Mouse (Mus musculus): ENCODE data around the gene Ankrd44. TPM values are rescaled to one million over a fixed set of nuclear protein-coding genes. Genes with fewer than 3 reads are reported as not detected.

Ankrd44 gene
- polyA plus RNA-seq, 1 experiment from 2014 or later: 4.8 TPM

GRCm38 (mm10) chr1:54882856-54883467 is 43.2 kb downstream of the Ankrd44 start:
- no peaks in the 10 kb centered on the region for H3K9me3 ChIP-seq (replicated peaks; ENCODE audit: control insufficient read depth, low read length)
- ATAC-seq (ENCODE audit: low read depth): no peak
- no peaks in the 10 kb centered on the region for H3K4me1 ChIP-seq (ENCODE audit: control insufficient read depth, low read depth, low read length)
- no peak overlapping the region for H3K4me2 ChIP-seq (ENCODE audit: low read depth, low read length)
- H3K27ac ChIP-seq (ENCODE audit: low read length): no peak overlapping the region
- no peak overlapping the region for H3K9ac ChIP-seq (ENCODE audit: low read depth, low read length)
- 54% methylated on average over 2 of the region's 2 CpGs for WGBS (ENCODE audit: insufficient replicate concordance)
- H3K27me3 ChIP-seq (ENCODE audit: control insufficient read depth, insufficient read depth, low read depth, low read length): no peaks in the 10 kb centered on the region
- no peak overlapping the region for H3K4me3 ChIP-seq (ENCODE audit: low read depth, low read length)
- no peaks in the 10 kb centered on the region for H3K36me3 ChIP-seq (ENCODE audit: control insufficient read depth, insufficient read depth)

GRCm38 (mm10) chr1:54881523-54881922 is 44.7 kb downstream of the Ankrd44 start:
- Histone ChIP-seq H3K4me2 (ENCODE audit: low read depth, low read length) (no peak overlapping the region), H3K36me3 (ENCODE audit: control insufficient read depth, insufficient read depth) (no peaks in the 10 kb centered on the region), H3K9me3 (replicated peaks; ENCODE audit: control insufficient read depth, low read length) (no peaks in the 10 kb centered on the region), H3K4me3 (ENCODE audit: low read depth, low read length) (no peak overlapping the region), H3K9ac (ENCODE audit: low read depth, low read length) (no peak overlapping the region), H3K4me1 (ENCODE audit: control insufficient read depth, low read depth, low read length) (no peaks in the 10 kb centered on the region), H3K27ac (ENCODE audit: low read length) (no peak overlapping the region), H3K27me3 (ENCODE audit: control insufficient read depth, insufficient read depth, low read depth, low read length) (no peaks in the 10 kb centered on the region)
- 66% methylated on average over 3 of the region's 3 CpGs for WGBS (ENCODE audit: insufficient replicate concordance)
- ATAC-seq (ENCODE audit: low read depth): no peak

GRCm38 (mm10) chr1:54877423-54878073 is 48.6 kb downstream of the Ankrd44 start:
- Histone ChIP-seq H3K36me3 (ENCODE audit: control insufficient read depth, insufficient read depth) (no peaks in the 10 kb centered on the region), H3K9me3 (replicated peaks; ENCODE audit: control insufficient read depth, low read length) (no peaks in the 10 kb centered on the region), H3K9ac (ENCODE audit: low read depth, low read length) (no peak overlapping the region), H3K27ac (ENCODE audit: low read length) (no peak overlapping the region), H3K4me3 (ENCODE audit: low read depth, low read length) (no peak overlapping the region), H3K4me2 (ENCODE audit: low read depth, low read length) (no peak overlapping the region), H3K27me3 (ENCODE audit: control insufficient read depth, insufficient read depth, low read depth, low read length) (no peaks in the 10 kb centered on the region), H3K4me1 (ENCODE audit: control insufficient read depth, low read depth, low read length) (no peaks in the 10 kb centered on the region)
- no peak for ATAC-seq (ENCODE audit: low read depth)
- WGBS (ENCODE audit: insufficient replicate concordance): 61% methylated on average over 10 of the region's 10 CpGs

GRCm38 (mm10) chr1:54877014-54877413 is 49.2 kb downstream of the Ankrd44 start:
- no peak overlapping the region for H3K27ac ChIP-seq (ENCODE audit: low read length)
- no peak overlapping the region for H3K9ac ChIP-seq (ENCODE audit: low read depth, low read length)
- 70% methylated on average over 5 of the region's 5 CpGs for WGBS (ENCODE audit: insufficient replicate concordance)
- H3K36me3 ChIP-seq (ENCODE audit: control insufficient read depth, insufficient read depth): no peaks in the 10 kb centered on the region
- no peak overlapping the region for H3K4me3 ChIP-seq (ENCODE audit: low read depth, low read length)
- no peak overlapping the region for H3K4me2 ChIP-seq (ENCODE audit: low read depth, low read length)
- H3K9me3 ChIP-seq (replicated peaks; ENCODE audit: control insufficient read depth, low read length): no peaks in the 10 kb centered on the region
- ATAC-seq (ENCODE audit: low read depth): no peak
- H3K4me1 ChIP-seq (ENCODE audit: control insufficient read depth, low read depth, low read length): no peaks in the 10 kb centered on the region
- H3K27me3 ChIP-seq (ENCODE audit: control insufficient read depth, insufficient read depth, low read depth, low read length): no peaks in the 10 kb centered on the region

GRCm38 (mm10) chr1:54874094-54874493 is 52.1 kb downstream of the Ankrd44 start:
- 23% methylated on average over 6 of the region's 6 CpGs for WGBS (ENCODE audit: insufficient replicate concordance)
- Histone ChIP-seq H3K36me3 (ENCODE audit: control insufficient read depth, insufficient read depth) (no peaks in the 10 kb centered on the region), H3K27ac (ENCODE audit: low read length) (no peak overlapping the region), H3K4me1 (ENCODE audit: control insufficient read depth, low read depth, low read length) (no peaks in the 10 kb centered on the region), H3K9me3 (replicated peaks; ENCODE audit: control insufficient read depth, low read length) (no peaks in the 10 kb centered on the region), H3K9ac (ENCODE audit: low read depth, low read length) (no peak overlapping the region), H3K27me3 (ENCODE audit: control insufficient read depth, insufficient read depth, low read depth, low read length) (no peaks in the 10 kb centered on the region), H3K4me2 (ENCODE audit: low read depth, low read length) (no peak overlapping the region), H3K4me3 (ENCODE audit: low read depth, low read length) (no peak overlapping the region)
- no peak for ATAC-seq (ENCODE audit: low read depth)

- H3K36me3 ChIP-seq (ENCODE audit: control insufficient read depth, insufficient read depth): no peaks in the 10 kb centered on the region
- H3K4me1 ChIP-seq (ENCODE audit: control insufficient read depth, low read depth, low read length): peaks cover under 1% of the 10 kb centered on the region
- no peaks in the 10 kb centered on the region for H3K9me3 ChIP-seq (replicated peaks; ENCODE audit: control insufficient read depth, low read length)
- H3K4me3 ChIP-seq (ENCODE audit: low read depth, low read length): no peak overlapping the region
- H3K9ac ChIP-seq (ENCODE audit: low read depth, low read length): no peak overlapping the region
- no peak overlapping the region for H3K27ac ChIP-seq (ENCODE audit: low read length)
- H3K27me3 ChIP-seq (ENCODE audit: control insufficient read depth, insufficient read depth, low read depth, low read length): no peaks in the 10 kb centered on the region
- H3K4me2 ChIP-seq (ENCODE audit: low read depth, low read length): no peak overlapping the region
- WGBS (ENCODE audit: insufficient replicate concordance): 64% methylated on average over 9 of the region's 9 CpGs
- no peak for ATAC-seq (ENCODE audit: low read depth)
Observed at GRCm38 (mm10) chr1:54872857-54873616, 53.1 kb downstream of the Ankrd44 start.

GRCm38 (mm10) chr1:54871321-54871720 is 54.9 kb downstream of the Ankrd44 start:
- no peak overlapping the region for H3K9ac ChIP-seq (ENCODE audit: low read depth, low read length)
- no peak overlapping the region for H3K4me2 ChIP-seq (ENCODE audit: low read depth, low read length)
- peaks cover 10% of the 10 kb centered on the region for H3K4me1 ChIP-seq (ENCODE audit: control insufficient read depth, low read depth, low read length)
- no peak overlapping the region for H3K27ac ChIP-seq (ENCODE audit: low read length)
- H3K4me3 ChIP-seq (ENCODE audit: low read depth, low read length): no peak overlapping the region
- ATAC-seq (ENCODE audit: low read depth): no peak
- H3K27me3 ChIP-seq (ENCODE audit: control insufficient read depth, insufficient read depth, low read depth, low read length): no peaks in the 10 kb centered on the region
- H3K9me3 ChIP-seq (replicated peaks; ENCODE audit: control insufficient read depth, low read length): no peaks in the 10 kb centered on the region
- no peaks in the 10 kb centered on the region for H3K36me3 ChIP-seq (ENCODE audit: control insufficient read depth, insufficient read depth)
- WGBS (ENCODE audit: insufficient replicate concordance): 9% methylated on average over 1 of the region's 1 CpGs

- WGBS (ENCODE audit: insufficient replicate concordance): 30% methylated on average over 2 of the region's 2 CpGs
- ATAC-seq (ENCODE audit: low read depth): no peak
Observed at GRCm38 (mm10) chr1:54870634-54871033, 55.6 kb downstream of the Ankrd44 start.

GRCm38 (mm10) chr1:54867226-54867625 is 59.0 kb downstream of the Ankrd44 start:
- H3K4me3 ChIP-seq (ENCODE audit: low read depth, low read length): no peak overlapping the region
- no peak for ATAC-seq (ENCODE audit: low read depth)
- peaks cover 18% of the 10 kb centered on the region for H3K4me1 ChIP-seq (ENCODE audit: control insufficient read depth, low read depth, low read length)
- no peak overlapping the region for H3K27ac ChIP-seq (ENCODE audit: low read length)
- no peak overlapping the region for H3K9ac ChIP-seq (ENCODE audit: low read depth, low read length)
- H3K27me3 ChIP-seq (ENCODE audit: control insufficient read depth, insufficient read depth, low read depth, low read length): no peaks in the 10 kb centered on the region
- 51% methylated on average over 4 of the region's 4 CpGs for WGBS (ENCODE audit: insufficient replicate concordance)
- no peaks in the 10 kb centered on the region for H3K36me3 ChIP-seq (ENCODE audit: control insufficient read depth, insufficient read depth)
- H3K4me2 ChIP-seq (ENCODE audit: low read depth, low read length): no peak overlapping the region
- H3K9me3 ChIP-seq (replicated peaks; ENCODE audit: control insufficient read depth, low read length): no peaks in the 10 kb centered on the region

More at GRCm38 (mm10) chr1:54870634-54871033, 55.6 kb downstream of the Ankrd44 start:
- Histone ChIP-seq H3K27me3 (ENCODE audit: control insufficient read depth, insufficient read depth, low read depth, low read length) (no peaks in the 10 kb centered on the region), H3K36me3 (ENCODE audit: control insufficient read depth, insufficient read depth) (no peaks in the 10 kb centered on the region), H3K9me3 (replicated peaks; ENCODE audit: control insufficient read depth, low read length) (no peaks in the 10 kb centered on the region), H3K9ac (ENCODE audit: low read depth, low read length) (no peak overlapping the region), H3K4me2 (ENCODE audit: low read depth, low read length) (no peak overlapping the region), H3K4me3 (ENCODE audit: low read depth, low read length) (no peak overlapping the region), H3K4me1 (ENCODE audit: control insufficient read depth, low read depth, low read length) (peaks cover 13% of the 10 kb centered on the region), H3K27ac (ENCODE audit: low read length) (no peak overlapping the region)

Measured in liver, embryonic 16.5 days (tissue).